Comparison of ENCODE assay signal across 20 mouse cellular contexts in genomic region chr5:51036450-51036990, GRCm38 (mm10).
DNase-seq lines count a peak whose midpoint lies in the region; ATAC-seq and TF ChIP-seq lines count a peak whose summit lies in the region.
"Had no signal": no experiment of that assay in that cellular context is flagged by ENCODE, and none has a peak within 500 bp of the region (broad histone marks: within the 10 kb centered on the region; RNA-seq: fewer than 3 reads in every experiment).

No protein-coding gene starts in this region.

- no peaks in the 10 kb centered on the region for H3K9me3 ChIP-seq in forebrain, embryonic 15.5 days
- no peaks in the 10 kb centered on the region for H3K9me3 ChIP-seq in forebrain, embryonic 10.5 days
- no peaks in the 10 kb centered on the region for H3K9me3 ChIP-seq in lung, postnatal 0 days (ENCODE audit: low read length)
- no peaks in the 10 kb centered on the region for H3K9me3 ChIP-seq in midbrain, embryonic 16.5 days (replicated peaks; ENCODE audit: control insufficient read depth, low read length, poor library complexity, severe bottlenecking)
- no peaks in the 10 kb centered on the region for H3K9me3 ChIP-seq in midbrain, embryonic 10.5 days (replicated peaks)
- H3K9me3 ChIP-seq: embryonic facial prominence, embryonic 10.5 days; heart, embryonic 13.5 days; hindbrain, embryonic 15.5 days had no signal

- no peak overlapping the region for H3K9ac ChIP-seq in forebrain, embryonic 15.5 days (replicated peaks)
- H3K9ac ChIP-seq in lung, postnatal 0 days (replicated peaks; ENCODE audit: low read depth) = no peak overlapping the region
- no peak overlapping the region for H3K9ac ChIP-seq in midbrain, embryonic 16.5 days (ENCODE audit: low read depth, low read length)
- H3K9ac ChIP-seq: heart, embryonic 13.5 days; hindbrain, embryonic 15.5 days had no signal

- H3K27ac ChIP-seq in forebrain, embryonic 15.5 days (replicated peaks) = no peak overlapping the region
- H3K27ac ChIP-seq in forebrain, embryonic 10.5 days = no peak overlapping the region
- H3K27ac ChIP-seq in lung, postnatal 0 days (ENCODE audit: low read length) = no peak overlapping the region
- no peak overlapping the region for H3K27ac ChIP-seq in midbrain, embryonic 16.5 days (ENCODE audit: low read length)
- no peak overlapping the region for H3K27ac ChIP-seq in midbrain, embryonic 10.5 days (replicated peaks)
- H3K27ac ChIP-seq: embryonic facial prominence, embryonic 10.5 days; heart, embryonic 13.5 days; hindbrain, embryonic 15.5 days had no signal

- ATAC-seq in forebrain, embryonic 15.5 days (replicated peaks) = peak; percentile 58
- ATAC-seq in lung, postnatal 0 days = peak; percentile 25; the same call in 1 of the 2 replicates
- peak; percentile 36; the same call in 1 of the 2 replicates for ATAC-seq in midbrain, embryonic 16.5 days
- ATAC-seq: activated CD4-positive, CD25-positive, alpha-beta regulatory T cell, adult 4 months; Patski had no signal

- TF ChIP-seq EP300 in lung, postnatal 0 days (IDR thresholded peaks at IDR 0.05) = no peak

- no peak overlapping the region for H3K4me2 ChIP-seq in forebrain, embryonic 15.5 days (replicated peaks)
- H3K4me2 ChIP-seq in lung, postnatal 0 days (replicated peaks; ENCODE audit: low read depth, low read length) = no peak overlapping the region
- no peak overlapping the region for H3K4me2 ChIP-seq in midbrain, embryonic 16.5 days (ENCODE audit: low read length)
- H3K4me2 ChIP-seq: heart, embryonic 13.5 days; hindbrain, embryonic 15.5 days had no signal

- H3K36me3 ChIP-seq in forebrain, embryonic 15.5 days = no peaks in the 10 kb centered on the region
- H3K36me3 ChIP-seq in forebrain, embryonic 10.5 days (replicated peaks) = no peaks in the 10 kb centered on the region
- no peaks in the 10 kb centered on the region for H3K36me3 ChIP-seq in lung, postnatal 0 days (ENCODE audit: insufficient read depth, low read length)
- H3K36me3 ChIP-seq in midbrain, embryonic 16.5 days (ENCODE audit: control insufficient read depth, insufficient read depth, low read length) = no peaks in the 10 kb centered on the region
- H3K36me3 ChIP-seq in midbrain, embryonic 10.5 days = no peaks in the 10 kb centered on the region
- H3K36me3 ChIP-seq: embryonic facial prominence, embryonic 10.5 days; heart, embryonic 13.5 days; hindbrain, embryonic 15.5 days had no signal

- no peak for TF ChIP-seq CTCF in lung, postnatal 0 days (IDR thresholded peaks at IDR 0.05)

- DNase-seq in forebrain, embryonic 10.5 days (ENCODE audit: extremely low spot score, low spot score) = no peak
- peak; percentile 5 for DNase-seq in lung, postnatal 0 days (ENCODE audit: low spot score)
- DNase-seq in lung, adult 18-20 months = no peak
- DNase-seq in midbrain, embryonic 10.5 days (ENCODE audit: low spot score) = no peak
- no peak for DNase-seq in kidney, postnatal 4 days
- DNase-seq: adrenal gland, postnatal 14 days; cerebellum, adult 2 months; cerebellum, postnatal 10 days; gastrocnemius, postnatal 36 days; heart, adult 11 months; heart, postnatal 36 days had no signal

- H3K4me3 ChIP-seq in forebrain, embryonic 15.5 days = no peak overlapping the region
- H3K4me3 ChIP-seq in forebrain, embryonic 10.5 days = no peak overlapping the region
- H3K4me3 ChIP-seq in lung, postnatal 0 days (ENCODE audit: low read depth, low read length) = no peak overlapping the region
- H3K4me3 ChIP-seq in midbrain, embryonic 16.5 days (ENCODE audit: low read depth, low read length) = no peak overlapping the region
- H3K4me3 ChIP-seq in midbrain, embryonic 10.5 days = no peak overlapping the region
- H3K4me3 ChIP-seq: embryonic facial prominence, embryonic 10.5 days; erythroblast, embryonic 14.5 days; heart, embryonic 13.5 days; hindbrain, embryonic 15.5 days had no signal

- no peaks in the 10 kb centered on the region for H3K4me1 ChIP-seq in forebrain, embryonic 15.5 days
- no peaks in the 10 kb centered on the region for H3K4me1 ChIP-seq in forebrain, embryonic 10.5 days
- H3K4me1 ChIP-seq in lung, postnatal 0 days (ENCODE audit: insufficient read depth, low read depth, low read length) = no peaks in the 10 kb centered on the region
- H3K4me1 ChIP-seq in midbrain, embryonic 16.5 days (ENCODE audit: control insufficient read depth, insufficient read depth, low read length) = no peaks in the 10 kb centered on the region
- H3K4me1 ChIP-seq in midbrain, embryonic 10.5 days = no peaks in the 10 kb centered on the region
- H3K4me1 ChIP-seq: hindbrain, embryonic 15.5 days had no signal

- WGBS in forebrain, embryonic 15.5 days = 45% methylated on average over 2 of the region's 2 CpGs
- WGBS in forebrain, embryonic 10.5 days = 88% methylated on average over 2 of the region's 2 CpGs
- 37% methylated on average over 2 of the region's 2 CpGs for WGBS in lung, postnatal 0 days
- 68% methylated on average over 2 of the region's 2 CpGs for WGBS in midbrain, embryonic 16.5 days
- WGBS in midbrain, embryonic 10.5 days = 83% methylated on average over 2 of the region's 2 CpGs

- H3K27me3 ChIP-seq in forebrain, embryonic 15.5 days = no peaks in the 10 kb centered on the region
- H3K27me3 ChIP-seq in forebrain, embryonic 10.5 days (ENCODE audit: poor library complexity, severe bottlenecking) = no peaks in the 10 kb centered on the region
- no peaks in the 10 kb centered on the region for H3K27me3 ChIP-seq in lung, postnatal 0 days (replicated peaks; ENCODE audit: insufficient read depth, low read length)
- no peaks in the 10 kb centered on the region for H3K27me3 ChIP-seq in midbrain, embryonic 16.5 days (ENCODE audit: control insufficient read depth, insufficient read depth, low read depth, low read length)
- H3K27me3 ChIP-seq in midbrain, embryonic 10.5 days (ENCODE audit: low read depth, poor library complexity, severe bottlenecking) = no peaks in the 10 kb centered on the region
- H3K27me3 ChIP-seq: CH12.LX; heart, embryonic 13.5 days; hindbrain, embryonic 15.5 days; Patski had no signal
